Mouse (Mus musculus) MEL (cell line): ENCODE data around the gene Epb41.

ENCODE experiments used
- CTCF ChIP-seq, 3 experiments: IDR thresholded peaks in 2 of 3; conservative IDR thresholded peaks in 1 of 3; 2 replicates each; pipeline ENCODE4 v1.5.1; 2011 to 2012; ENCODE audit warnings: low read length in 3 of 3, low read depth in 2 of 3, mild to moderate bottlenecking in 2 of 3, improper control_type of control experiment in 1 of 3, inconsistent platforms in 1 of 3, mixed read lengths in 1 of 3, moderate library complexity in 1 of 3; ENCODE audit not compliant: control insufficient read depth in 1 of 3, insufficient read depth in 1 of 3, poor library complexity in 1 of 3, severe bottlenecking in 1 of 3
- ELF1 ChIP-seq: IDR thresholded peaks from 2 replicates; pipeline ENCODE4 v1.6.1; 2014; ENCODE audit warnings: low read depth, mild to moderate bottlenecking, inconsistent platforms, low read length, improper control_type of control experiment, moderate library complexity
- GABPA ChIP-seq: IDR thresholded peaks from 2 replicates; pipeline ENCODE4 v1.6.1; 2012; ENCODE audit warnings: low read depth, mild to moderate bottlenecking, inconsistent platforms, low read length, improper control_type of control experiment, moderate library complexity
- GATA1 ChIP-seq: IDR thresholded peaks from 2 replicates; pipeline ENCODE4 v1.6.1; 2011; ENCODE audit warnings: low read depth, low read length, improper control_type of control experiment
- HCFC1 ChIP-seq: IDR thresholded peaks from 2 replicates; pipeline ENCODE4 v1.6.1; 2012; ENCODE audit warnings: low read depth, mild to moderate bottlenecking, inconsistent platforms, low read length, improper control_type of control experiment, moderate library complexity
- MAFK ChIP-seq: IDR thresholded peaks from 2 replicates; pipeline ENCODE4 v1.6.1; 2011; ENCODE audit warnings: low read depth, mild to moderate bottlenecking, low read length, improper control_type of control experiment, borderline replicate concordance
- MEF2A ChIP-seq: IDR thresholded peaks from 2 replicates; pipeline ENCODE4 v1.6.1; 2014; ENCODE audit warnings: low read depth, mild to moderate bottlenecking, inconsistent platforms, low read length, improper control_type of control experiment; ENCODE audit not compliant: poor library complexity, insufficient replicate concordance, severe bottlenecking; ENCODE audit errors: extremely low read depth
- MXI1 ChIP-seq: IDR thresholded peaks from 2 replicates; pipeline ENCODE4 v1.6.1; 2011; ENCODE audit warnings: mild to moderate bottlenecking, low read depth, low read length, improper control_type of control experiment
- POLR2A ChIP-seq, 2 experiments: IDR thresholded peaks; 2 replicates each; pipeline ENCODE4 v1.6.1; 2011 to 2012; ENCODE audit warnings: low read length in 2 of 2, mild to moderate bottlenecking in 2 of 2, control low read depth in 1 of 2, improper control_type of control experiment in 1 of 2, low read depth in 1 of 2, moderate library complexity in 1 of 2; ENCODE audit not compliant: control insufficient read depth in 1 of 2, insufficient read depth in 1 of 2, poor library complexity in 1 of 2
- RCOR1 ChIP-seq: IDR thresholded peaks from 2 replicates; pipeline ENCODE4 v1.6.1; 2012; ENCODE audit warnings: low read depth, mild to moderate bottlenecking, inconsistent platforms, low read length, improper control_type of control experiment
- SIN3A ChIP-seq: IDR thresholded peaks from 2 replicates; pipeline ENCODE4 v1.6.1; 2012; ENCODE audit warnings: low read length, improper control_type of control experiment, inconsistent platforms
- UBTF ChIP-seq: IDR thresholded peaks from 2 replicates; pipeline ENCODE4 v1.6.1; 2012; ENCODE audit warnings: low read depth, mild to moderate bottlenecking, inconsistent platforms, low read length, improper control_type of control experiment, moderate library complexity, borderline replicate concordance; ENCODE audit not compliant: insufficient read depth
- USF1 ChIP-seq: IDR thresholded peaks from 2 replicates; pipeline ENCODE4 v1.6.1; 2014; ENCODE audit warnings: low read depth, mild to moderate bottlenecking, inconsistent platforms, low read length, improper control_type of control experiment, moderate library complexity

DNA sequence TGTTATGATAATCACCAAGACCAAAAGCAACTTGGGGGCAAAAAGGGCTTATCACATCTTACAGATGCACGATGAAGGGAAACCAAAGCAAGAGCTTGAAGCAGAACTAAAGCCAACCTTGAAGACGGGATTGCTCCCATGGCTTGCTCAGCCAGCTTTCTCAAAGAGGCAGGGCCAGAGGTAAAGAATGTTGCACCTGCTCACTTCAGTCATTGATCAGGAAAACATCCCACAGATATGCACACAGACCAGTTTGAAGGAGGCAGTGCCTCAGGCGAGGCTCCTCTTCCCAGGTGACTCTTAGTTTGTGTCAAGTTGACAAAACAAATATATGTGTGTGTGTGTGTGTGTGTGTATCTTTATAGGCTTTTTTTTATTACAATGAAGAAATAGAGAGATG, 59.7 kb downstream of the Epb41 start:
- TF ChIP-seq POLR2A (IDR thresholded peaks at IDR 0.05; ENCODE audit: control insufficient read depth in 1 of 2, insufficient read depth in 1 of 2, low read depth in 1 of 2, low read length in 2 of 2, poor library complexity in 1 of 2) (no peak), UBTF (no peak), MEF2A (no peak), HCFC1 (no peak), USF1 (no peak), SIN3A (no peak), MXI1 (no peak), ELF1 (no peak), CTCF (IDR thresholded peaks at IDR 0.05 in 2 of 3, conservative IDR thresholded peaks at IDR 0.05 in 1 of 3; ENCODE audit: control insufficient read depth in 1 of 3, insufficient read depth in 1 of 3, low read depth in 2 of 3, low read length in 3 of 3, poor library complexity in 1 of 3, severe bottlenecking in 1 of 3) (no peak), RCOR1 (no peak), MAFK (no peak), GABPA (no peak), GATA1 (no peak)
